Mouse (Mus musculus): ENCODE data around the gene Nif3l1.

DNA sequence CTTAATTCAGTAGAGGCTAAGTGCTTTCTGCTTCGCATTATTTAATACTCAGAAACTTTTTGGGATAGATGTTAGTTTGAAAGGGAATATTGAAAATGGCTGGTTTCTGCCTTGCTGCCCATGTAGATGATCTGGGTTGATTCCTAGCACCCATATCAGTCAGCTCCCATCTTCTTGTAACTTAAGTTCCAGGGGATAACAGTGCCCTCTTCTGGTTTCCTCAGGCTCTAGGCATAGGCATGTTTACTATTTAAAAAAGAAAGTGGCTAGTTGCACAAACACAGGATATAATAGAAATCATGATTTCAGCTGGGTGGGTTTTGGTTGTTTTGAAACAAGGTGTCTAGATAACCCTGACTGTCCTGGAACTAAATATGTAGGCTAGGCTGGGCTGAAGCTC is 48.8 kb upstream of the Nif3l1 start:
- TF ChIP-seq CTCF (IDR thresholded peaks at IDR 0.05; ENCODE audit: borderline replicate concordance, insufficient read depth, low read depth, low read length) (no peak), POLR2A (IDR thresholded peaks at IDR 0.05; ENCODE audit: borderline replicate concordance, insufficient read depth, low read length) (no peak)
